Mouse (Mus musculus) cortical plate, adult 2 months (tissue): ENCODE measurements around the gene Nhlrc3.

Experiments used
- CTCF ChIP-seq: fragments of 200-500 bp; IDR thresholded peaks from 2 replicates; pipeline ENCODE4 v1.5.1; 2011; ENCODE audit warnings: mild to moderate bottlenecking, control low read depth, low read length; ENCODE audit not compliant: insufficient read depth; ENCODE audit errors: extremely low read depth
- POLR2A ChIP-seq: fragments of 200-500 bp; IDR thresholded peaks from 2 replicates; pipeline ENCODE4 v1.6.1; 2011; ENCODE audit warnings: mild to moderate bottlenecking, low read length, control low read depth; ENCODE audit not compliant: insufficient read depth; ENCODE audit errors: extremely low read depth

DNA sequence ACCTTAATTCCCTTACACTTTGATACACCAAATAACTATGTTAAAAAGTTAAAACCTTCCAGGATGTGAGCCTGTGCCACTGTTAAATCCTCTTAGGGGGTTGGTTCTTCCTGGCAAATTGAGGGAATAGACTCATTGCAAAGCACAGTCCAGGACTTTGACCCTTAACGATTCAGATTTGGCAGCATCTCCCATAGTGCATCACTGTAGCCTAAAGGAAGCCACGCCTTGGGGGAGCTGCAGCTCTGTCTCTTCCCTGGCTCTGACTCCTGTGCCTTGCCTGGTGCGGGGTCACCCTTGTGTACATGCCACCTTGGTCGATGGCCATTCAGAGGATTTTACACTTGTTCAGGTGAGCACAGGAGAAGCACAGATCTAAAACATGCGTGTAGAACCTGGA, 6.5 kb upstream of the Nhlrc3 start:
- no peak for TF ChIP-seq CTCF
- no peak for TF ChIP-seq POLR2A
